Mouse (Mus musculus) heart, embryonic 16.5 days (tissue): ENCODE results near the gene Olfr24. TPM values are rescaled to one million over a fixed set of nuclear protein-coding genes. Genes with fewer than 3 reads are reported as not detected.

Source experiments
- ATAC-seq: fragments of 200-750 bp; cut with Nextera tagmentation; replicated peaks from 2 replicates; pipeline ENCODE4 v1.8.0; 2017; ENCODE audit warnings: moderate number of reproducible peaks; ENCODE audit not compliant: insufficient read depth, low FRiP score; ENCODE audit errors: extremely low read depth
- H3K27ac ChIP-seq: fragments of 300-500 bp; sonication (generic); 2 replicates; pipeline ENCODE4 v1.5.1; 2014; ENCODE audit warnings: mild to moderate bottlenecking, low read length, control low read depth, moderate library complexity
- H3K27me3 ChIP-seq: fragments of 300-500 bp; sonication (generic); 2 replicates; pipeline ENCODE4 v1.6.1; 2014; ENCODE audit warnings: low read length, mixed read lengths; ENCODE audit not compliant: control insufficient read depth, insufficient read depth
- H3K36me3 ChIP-seq: fragments of 300-500 bp; sonication (generic); 2 replicates; pipeline ENCODE4 v1.6.1; 2014; ENCODE audit not compliant: control insufficient read depth, insufficient read depth
- H3K4me1 ChIP-seq: fragments of 300-500 bp; sonication (generic); 2 replicates; pipeline ENCODE4 v1.6.1; 2014; ENCODE audit warnings: low read length, mixed read lengths; ENCODE audit not compliant: control insufficient read depth, insufficient read depth
- H3K4me2 ChIP-seq: fragments of 300-500 bp; sonication (generic); 2 replicates; pipeline ENCODE4 v1.6.1; 2014; ENCODE audit warnings: low read depth, mild to moderate bottlenecking, control low read depth, low read length
- H3K4me3 ChIP-seq: fragments of 300-500 bp; sonication (generic); 2 replicates; pipeline ENCODE4 v1.5.1; 2014; ENCODE audit warnings: mild to moderate bottlenecking, control low read depth, low read length
- H3K9ac ChIP-seq: fragments of 300-500 bp; sonication (generic); 2 replicates; pipeline ENCODE4 v1.6.1; 2014; ENCODE audit warnings: low read length, control low read depth
- H3K9me3 ChIP-seq: fragments of 300-500 bp; sonication (generic); replicated peaks from 2 replicates; pipeline ENCODE4 v1.6.1; 2016; ENCODE audit warnings: low read length; ENCODE audit not compliant: control insufficient read depth
- WGBS: fragments of 180-500 bp; shearing (Covaris S2); extraction: QIAGEN DNeasy Blood & Tissue Kit; methylation state at CpG from one replicate; pipeline ENCODE4 v1.1.7; 2014; 5-methylcytosine and 5-hydroxymethylcytosine counted together
- polyA plus RNA-seq: library from polyadenylated mRNA; unstranded; fragments of >200 nt; fragmentation: Nextera tagmentation; extraction: Ambion mirVana; gene quantifications from 2 replicates; pipeline ENCODE4 v1.2.1, GENCODE M21; 2015

Gene Olfr24
- polyA plus RNA-seq, 1 experiment from 2014 or later = 0.04 TPM

GRCm38 (mm10) chr9:18721011-18721410 lies 42.8 kb downstream of the Olfr24 start:
- 38% methylated on average over 2 of the region's 2 CpGs for WGBS
- Histone ChIP-seq H3K27ac (no peak overlapping the region), H3K36me3 (no peaks in the 10 kb centered on the region), H3K9ac (no peak overlapping the region), H3K9me3 (no peaks in the 10 kb centered on the region), H3K27me3 (no peaks in the 10 kb centered on the region), H3K4me2 (no peak overlapping the region), H3K4me3 (no peak overlapping the region), H3K4me1 (no peaks in the 10 kb centered on the region)
- ATAC-seq = no peak

GRCm38 (mm10) chr9:18705628-18706027 lies 58.2 kb downstream of the Olfr24 start:
- Histone ChIP-seq H3K9ac (no peak overlapping the region), H3K4me1 (no peaks in the 10 kb centered on the region), H3K36me3 (no peaks in the 10 kb centered on the region), H3K9me3 (no peaks in the 10 kb centered on the region), H3K27ac (no peak overlapping the region), H3K27me3 (no peaks in the 10 kb centered on the region), H3K4me3 (no peak overlapping the region), H3K4me2 (no peak overlapping the region)
- no peak for ATAC-seq

Other genes starting within 250 kb of the Olfr24 start
- 1.5 and 1.9 TPM in 2 replicates for gene Muc16, start 89.5 kb downstream of the Olfr24 start, polyA plus RNA-seq
- gene Olfr828, start 55.5 kb upstream of the Olfr24 start, polyA plus RNA-seq = not detected in 2 replicates
- gene Olfr829, start 90.9 kb upstream of the Olfr24 start, polyA plus RNA-seq = not detected in 2 replicates
- not detected in 2 replicates for gene Olfr830, start 110.7 kb upstream of the Olfr24 start, polyA plus RNA-seq
- gene Olfr832, start 173.1 kb upstream of the Olfr24 start, polyA plus RNA-seq = not detected in 2 replicates
- gene Olfr834, start 224.0 kb upstream of the Olfr24 start, polyA plus RNA-seq = not detected in 2 replicates